Mouse (Mus musculus) heart, postnatal 0 days (tissue): ENCODE results near the gene Dusp1. TPM values are rescaled to one million over a fixed set of nuclear protein-coding genes. Genes with fewer than 3 reads are reported as not detected.
A peak's percentile ranks its signal among the peaks of the same experiment; 100 is the strongest.

Experiments used
- ATAC-seq: fragments of 200-750 bp; cut with Nextera tagmentation; 2 replicates; pipeline ENCODE4 v1.8.0; 2017; ENCODE audit warnings: low read depth, moderate number of reproducible peaks, moderate library complexity; ENCODE audit not compliant: insufficient read depth
- DNase-seq: peaks from one replicate; pipeline ENCODE4 v3.0.0-alpha.2; 2016; ENCODE audit warnings: low spot score
- H3K27ac ChIP-seq: fragments of 300-500 bp; sonication (generic); 2 replicates; pipeline ENCODE4 v1.5.1; 2014; ENCODE audit warnings: low read depth, mild to moderate bottlenecking
- H3K27me3 ChIP-seq: fragments of 300-500 bp; sonication (generic); 2 replicates; pipeline ENCODE4 v1.6.1; 2014; ENCODE audit warnings: low read length, mixed read lengths; ENCODE audit not compliant: control insufficient read depth, insufficient read depth
- H3K36me3 ChIP-seq: fragments of 300-500 bp; sonication (generic); replicated peaks from 2 replicates; pipeline ENCODE4 v1.6.1; 2014; ENCODE audit warnings: low read length, mixed read lengths; ENCODE audit not compliant: control insufficient read depth, insufficient read depth
- H3K4me1 ChIP-seq: fragments of 300-500 bp; sonication (generic); 2 replicates; pipeline ENCODE4 v1.6.1; 2014; ENCODE audit warnings: antibody characterized with exemption; ENCODE audit not compliant: control insufficient read depth, insufficient read depth
- H3K4me2 ChIP-seq: fragments of 300-500 bp; sonication (generic); 2 replicates; pipeline ENCODE4 v1.6.1; 2014; ENCODE audit warnings: low read depth, mild to moderate bottlenecking, low read length, moderate library complexity
- H3K4me3 ChIP-seq: fragments of 300-500 bp; sonication (generic); 2 replicates; pipeline ENCODE4 v1.5.1; 2014; ENCODE audit warnings: low read depth, low read length
- H3K9ac ChIP-seq: fragments of 300-500 bp; sonication (generic); replicated peaks from 2 replicates; pipeline ENCODE4 v1.6.1; 2014; ENCODE audit warnings: low read depth, low read length, mixed read lengths
- H3K9me3 ChIP-seq: fragments of 300-500 bp; sonication (generic); replicated peaks from 2 replicates; pipeline ENCODE4 v1.6.1; 2016; ENCODE audit warnings: low read length; ENCODE audit not compliant: control insufficient read depth
- CTCF ChIP-seq: IDR thresholded peaks from 2 replicates; pipeline ENCODE4 v1.5.1; 2016; ENCODE audit warnings: antibody characterized with exemption, control low read depth, low read depth
- EP300 ChIP-seq: IDR thresholded peaks from 2 replicates; pipeline ENCODE4 v1.6.1; 2016; ENCODE audit warnings: antibody characterized with exemption, low read depth
- WGBS: fragments of 180-500 bp; shearing (Covaris S2); extraction: QIAGEN DNeasy Blood & Tissue Kit; methylation state at CpG from one replicate; pipeline ENCODE4 v1.1.7; 2014; 5-methylcytosine and 5-hydroxymethylcytosine counted together
- polyA plus RNA-seq: library from polyadenylated mRNA; unstranded; fragments of >200 nt; fragmentation: Nextera tagmentation; extraction: Ambion mirVana; gene quantifications from 2 replicates; pipeline ENCODE4 v1.2.1, GENCODE M21; 2015
- total RNA-seq: library from RNA; depleted of rRNA; stranded (reverse); fragments of >200 nt; gene quantifications from 2 replicates; pipeline ENCODE4 v1.2.3, GENCODE M21; 2014; ENCODE audit warnings: low replicate concordance; rRNA removed

The Dusp1 gene
- total RNA-seq (105 and 114 TPM in 2 replicates), polyA plus RNA-seq (23.1 and 24.0 TPM in 2 replicates)

GRCm38 (mm10) chr17:26561651-26562181 lies at the start of gene Dusp1:
Gene Dusp1, minus strand, starts transcription at chr17:26562128.
- ATAC-seq = peak; percentile 51
- Histone ChIP-seq H3K4me1 (peaks cover 20% of the 10 kb centered on the region), H3K9me3 (no peaks in the 10 kb centered on the region), H3K27me3 (no peaks in the 10 kb centered on the region), H3K4me2 (peak within 1 kb of the TSS; percentile 97), H3K4me3 (peak within 1 kb of the TSS; percentile 72), H3K36me3 (peaks cover 20% of the 10 kb centered on the region), H3K9ac (peak within 1 kb of the TSS; percentile 75), H3K27ac (peak within 1 kb of the TSS; percentile 74)
- WGBS = 2% methylated on average over 25 of the region's 25 CpGs
- TF ChIP-seq EP300 (no peak), CTCF (no peak)
- no peak for DNase-seq

GRCm38 (mm10) chr17:26611328-26611727 lies 49.4 kb upstream of the Dusp1 start:
- WGBS = 18% methylated on average over 7 of the region's 7 CpGs
- H3K4me3 ChIP-seq = no peak overlapping the region
- H3K9ac ChIP-seq = 0 out of 2 replicates have a peak overlapping the region, but pooled peaks have one; percentile 29
- peak; percentile 68 for DNase-seq
- TF ChIP-seq CTCF (no peak), EP300 (no peak)
- H3K9me3 ChIP-seq = no peaks in the 10 kb centered on the region
- H3K4me2 ChIP-seq = no peak overlapping the region
- no peaks in the 10 kb centered on the region for H3K27me3 ChIP-seq
- H3K27ac ChIP-seq = peak overlapping the region; percentile 96
- H3K36me3 ChIP-seq = peaks cover 12% of the 10 kb centered on the region
- peaks cover 32% of the 10 kb centered on the region for H3K4me1 ChIP-seq
- peak; percentile 50; the same call in 1 of the 2 replicates for ATAC-seq

GRCm38 (mm10) chr17:26609820-26610219 lies 47.9 kb upstream of the Dusp1 start:
- DNase-seq (no peak), ATAC-seq (no peak)
- peak overlapping the region; percentile 16; the same call in 1 of the 2 replicates for H3K27ac ChIP-seq
- H3K27me3 ChIP-seq = no peaks in the 10 kb centered on the region
- 78% methylated on average over 8 of the region's 8 CpGs for WGBS
- no peak overlapping the region for H3K4me3 ChIP-seq
- no peak overlapping the region for H3K4me2 ChIP-seq
- no peak overlapping the region for H3K9ac ChIP-seq
- H3K9me3 ChIP-seq = no peaks in the 10 kb centered on the region
- TF ChIP-seq CTCF (no peak), EP300 (no peak)
- peaks cover 31% of the 10 kb centered on the region for H3K4me1 ChIP-seq
- peaks cover 6% of the 10 kb centered on the region for H3K36me3 ChIP-seq

GRCm38 (mm10) chr17:26608877-26609276 lies 46.9 kb upstream of the Dusp1 start:
- Histone ChIP-seq H3K9ac (no peak overlapping the region), H3K9me3 (no peaks in the 10 kb centered on the region), H3K4me2 (no peak overlapping the region), H3K27ac (0 out of 2 replicates have a peak overlapping the region, but pooled peaks have one; percentile 12), H3K4me3 (no peak overlapping the region), H3K27me3 (no peaks in the 10 kb centered on the region), H3K4me1 (peaks cover 22% of the 10 kb centered on the region), H3K36me3 (peaks cover 6% of the 10 kb centered on the region)
- no peak for ATAC-seq
- 80% methylated on average over 8 of the region's 8 CpGs for WGBS
- no peak for DNase-seq
- TF ChIP-seq EP300 (no peak), CTCF (no peak)

GRCm38 (mm10) chr17:26608348-26608747 lies 46.4 kb upstream of the Dusp1 start:
- no peak overlapping the region for H3K4me3 ChIP-seq
- no peak for TF ChIP-seq CTCF
- no peak for TF ChIP-seq EP300
- H3K4me2 ChIP-seq = no peak overlapping the region
- peaks cover 6% of the 10 kb centered on the region for H3K36me3 ChIP-seq
- peaks cover 26% of the 10 kb centered on the region for H3K4me1 ChIP-seq
- no peaks in the 10 kb centered on the region for H3K9me3 ChIP-seq
- H3K9ac ChIP-seq = no peak overlapping the region
- 0 out of 2 replicates have a peak overlapping the region, but pooled peaks have one; percentile 12 for H3K27ac ChIP-seq
- no peak for DNase-seq
- no peaks in the 10 kb centered on the region for H3K27me3 ChIP-seq
- 95% methylated on average over 3 of the region's 3 CpGs for WGBS
- no peak for ATAC-seq
